Mouse (Mus musculus): Measurements from ENCODE around the gene Zbtb22. TPM values are rescaled to one million over a fixed set of nuclear protein-coding genes. Genes with fewer than 3 reads are reported as not detected.

Zbtb22 gene
- polyA plus RNA-seq, 1 experiment from 2014 or later = 9.1 TPM

GRCm38 (mm10) chr17:33926207-33926932 is 10.7 kb downstream of the Zbtb22 start:
- Histone ChIP-seq H3K9ac (ENCODE audit: low read depth, low read length) (no peak overlapping the region), H3K9me3 (replicated peaks; ENCODE audit: control insufficient read depth, low read length) (no peaks in the 10 kb centered on the region), H3K27me3 (ENCODE audit: control insufficient read depth, insufficient read depth, low read depth, low read length) (no peaks in the 10 kb centered on the region), H3K27ac (ENCODE audit: low read length) (no peak overlapping the region), H3K4me2 (ENCODE audit: low read depth, low read length) (no peak overlapping the region), H3K4me3 (ENCODE audit: low read depth, low read length) (no peak overlapping the region), H3K4me1 (ENCODE audit: control insufficient read depth, low read depth, low read length) (peaks cover 32% of the 10 kb centered on the region), H3K36me3 (ENCODE audit: control insufficient read depth, insufficient read depth) (no peaks in the 10 kb centered on the region; the same call in 1 of the 2 replicates)
- ATAC-seq (ENCODE audit: low read depth) = no peak
- 86% methylated on average over 17 of the region's 17 CpGs for WGBS (ENCODE audit: insufficient replicate concordance)

DNA sequence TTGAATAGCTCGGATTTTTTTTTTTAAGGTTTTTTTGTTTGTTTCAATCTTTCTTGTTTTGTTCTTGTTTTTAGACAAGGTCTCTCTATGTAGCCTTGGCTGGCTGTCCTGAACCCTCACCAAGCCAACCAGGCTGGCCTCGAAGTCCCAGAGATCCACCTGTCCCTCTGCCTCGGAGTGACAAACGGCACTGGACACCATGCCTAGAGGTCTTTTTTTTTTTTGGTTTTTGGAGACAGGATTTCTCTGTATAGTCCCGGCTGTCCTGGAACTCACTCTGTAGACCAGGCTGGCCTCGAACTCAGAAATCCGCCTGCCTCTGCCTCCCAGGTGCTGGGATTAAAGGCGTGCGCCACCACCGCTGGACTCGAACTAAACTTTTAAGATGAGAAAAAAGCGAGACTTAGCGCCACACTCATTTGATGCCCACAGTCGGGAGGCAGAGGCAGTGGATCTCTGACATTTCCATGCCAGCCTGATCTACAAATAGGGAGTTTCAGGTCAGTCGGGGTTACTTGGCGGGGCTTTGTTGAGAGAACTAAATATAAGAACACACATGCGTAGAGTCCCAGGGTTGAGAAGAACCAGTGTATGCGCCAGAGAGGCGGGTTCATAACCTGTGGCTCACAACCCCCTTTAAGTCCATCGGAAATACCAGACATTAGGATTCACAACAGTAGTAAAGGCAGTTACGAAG is 12.7 kb downstream of the Zbtb22 start:
- 51% methylated on average over 21 of the region's 21 CpGs for WGBS (ENCODE audit: insufficient replicate concordance)
- Histone ChIP-seq H3K4me1 (ENCODE audit: control insufficient read depth, low read depth, low read length) (peaks cover 37% of the 10 kb centered on the region), H3K36me3 (ENCODE audit: control insufficient read depth, insufficient read depth) (no peaks in the 10 kb centered on the region; the same call in 1 of the 2 replicates), H3K27me3 (ENCODE audit: control insufficient read depth, insufficient read depth, low read depth, low read length) (no peaks in the 10 kb centered on the region), H3K4me3 (ENCODE audit: low read depth, low read length) (peak overlapping the region; percentile 82), H3K27ac (ENCODE audit: low read length) (no peak overlapping the region; the same call in 1 of the 2 replicates), H3K4me2 (ENCODE audit: low read depth, low read length) (peak overlapping the region; percentile 98), H3K9me3 (replicated peaks; ENCODE audit: control insufficient read depth, low read length) (no peaks in the 10 kb centered on the region), H3K9ac (ENCODE audit: low read depth, low read length) (peak overlapping the region; percentile 81)
- ATAC-seq (ENCODE audit: low read depth) = no peak

GRCm38 (mm10) chr17:33929371-33930279 is 13.9 kb downstream of the Zbtb22 start, which contains the start of gene Rgl2:
Rgl2 (plus strand) TSS chr17:33929543.
- Histone ChIP-seq H3K36me3 (ENCODE audit: control insufficient read depth, insufficient read depth) (no peaks in the 10 kb centered on the region; the same call in 1 of the 2 replicates), H3K27ac (ENCODE audit: low read length) (peak within 1 kb of the TSS; percentile 95), H3K4me2 (ENCODE audit: low read depth, low read length) (peak within 1 kb of the TSS; percentile 98), H3K4me1 (ENCODE audit: control insufficient read depth, low read depth, low read length) (peaks cover 30% of the 10 kb centered on the region), H3K9ac (ENCODE audit: low read depth, low read length) (peak within 1 kb of the TSS; percentile 81), H3K27me3 (ENCODE audit: control insufficient read depth, insufficient read depth, low read depth, low read length) (no peaks in the 10 kb centered on the region), H3K4me3 (ENCODE audit: low read depth, low read length) (peak within 1 kb of the TSS; percentile 82), H3K9me3 (replicated peaks; ENCODE audit: control insufficient read depth, low read length) (no peaks in the 10 kb centered on the region)
- under 1% methylated on average over 77 of the region's 80 CpGs for WGBS (ENCODE audit: insufficient replicate concordance)
- peak; percentile 86 for ATAC-seq (ENCODE audit: low read depth)

DNA sequence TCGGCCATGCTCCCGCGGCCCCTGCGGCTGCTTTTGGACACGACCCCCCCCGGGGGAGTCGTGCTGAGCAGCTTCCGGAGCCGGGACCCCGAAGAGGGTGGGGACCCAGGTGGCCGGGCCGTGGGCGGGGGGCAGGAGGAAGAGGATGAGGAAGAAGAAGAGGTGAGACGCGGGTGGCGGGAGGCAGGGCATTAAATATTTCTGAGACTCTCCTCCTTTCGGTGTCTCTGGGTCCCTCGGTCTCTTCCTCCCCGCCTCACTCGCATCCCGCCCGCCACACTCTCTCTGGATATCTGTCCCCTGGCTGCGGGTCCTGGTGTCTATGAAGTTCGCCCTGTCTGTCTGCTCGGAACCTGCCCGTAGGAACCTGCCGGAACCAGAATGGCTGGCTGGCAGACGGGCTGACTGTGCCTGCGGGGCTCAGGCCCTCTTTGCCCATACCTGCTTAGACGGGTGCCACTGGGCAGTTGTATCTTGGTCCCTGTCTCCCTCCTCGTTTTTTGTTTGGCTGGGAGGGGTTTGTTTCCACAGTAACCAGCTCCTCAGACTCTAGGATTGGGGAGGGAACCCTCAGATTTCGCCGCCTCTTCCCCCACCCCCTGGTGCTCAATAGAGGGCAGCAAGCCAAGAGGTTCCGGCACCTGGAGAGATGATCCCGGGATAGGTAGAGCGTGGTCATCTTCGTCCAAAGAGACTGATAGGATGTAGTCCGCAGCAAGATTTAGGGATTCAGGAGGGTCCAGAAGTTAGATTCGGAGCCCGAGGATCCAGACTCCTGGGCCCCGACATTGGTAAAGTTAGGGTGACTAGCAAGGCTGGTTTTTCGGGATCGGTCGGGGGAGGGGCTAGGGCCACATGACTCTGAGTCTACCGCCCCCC is 14.8 kb downstream of the Zbtb22 start:
- Histone ChIP-seq H3K4me3 (ENCODE audit: low read depth, low read length) (peak overlapping the region; percentile 82), H3K4me2 (ENCODE audit: low read depth, low read length) (peak overlapping the region; percentile 98), H3K9ac (ENCODE audit: low read depth, low read length) (peak overlapping the region; percentile 81), H3K4me1 (ENCODE audit: control insufficient read depth, low read depth, low read length) (peaks cover 30% of the 10 kb centered on the region), H3K27me3 (ENCODE audit: control insufficient read depth, insufficient read depth, low read depth, low read length) (no peaks in the 10 kb centered on the region), H3K27ac (ENCODE audit: low read length) (peak overlapping the region; percentile 95), H3K36me3 (ENCODE audit: control insufficient read depth, insufficient read depth) (no peaks in the 10 kb centered on the region; the same call in 1 of the 2 replicates), H3K9me3 (replicated peaks; ENCODE audit: control insufficient read depth, low read length) (no peaks in the 10 kb centered on the region)
- ATAC-seq (ENCODE audit: low read depth) = 0 out of 2 replicates have a peak, but pooled peaks have one; percentile 5
- under 1% methylated on average over 45 of the region's 45 CpGs for WGBS (ENCODE audit: insufficient replicate concordance)

- 44% methylated on average over 18 of the region's 18 CpGs for WGBS (ENCODE audit: insufficient replicate concordance)
- Histone ChIP-seq H3K4me2 (ENCODE audit: low read depth, low read length) (peak overlapping the region; percentile 98), H3K27ac (ENCODE audit: low read length) (0 out of 2 replicates have a peak overlapping the region, but pooled peaks have one; percentile 17), H3K4me3 (ENCODE audit: low read depth, low read length) (peak overlapping the region; percentile 82), H3K36me3 (ENCODE audit: control insufficient read depth, insufficient read depth) (no peaks in the 10 kb centered on the region), H3K4me1 (ENCODE audit: control insufficient read depth, low read depth, low read length) (peaks cover 30% of the 10 kb centered on the region), H3K27me3 (ENCODE audit: control insufficient read depth, insufficient read depth, low read depth, low read length) (no peaks in the 10 kb centered on the region), H3K9me3 (replicated peaks; ENCODE audit: control insufficient read depth, low read length) (no peaks in the 10 kb centered on the region), H3K9ac (ENCODE audit: low read depth, low read length) (peak overlapping the region; percentile 81)
- ATAC-seq (ENCODE audit: low read depth) = no peak
Observed at GRCm38 (mm10) chr17:33931159-33931866, 15.6 kb downstream of the Zbtb22 start.

- ATAC-seq (ENCODE audit: low read depth) = no peak
- peaks cover 30% of the 10 kb centered on the region for H3K4me1 ChIP-seq (ENCODE audit: control insufficient read depth, low read depth, low read length)
- no peak overlapping the region for H3K4me2 ChIP-seq (ENCODE audit: low read depth, low read length)
- WGBS (ENCODE audit: insufficient replicate concordance) = 87% methylated on average over 11 of the region's 11 CpGs
- H3K27me3 ChIP-seq (ENCODE audit: control insufficient read depth, insufficient read depth, low read depth, low read length) = no peaks in the 10 kb centered on the region
- H3K9me3 ChIP-seq (replicated peaks; ENCODE audit: control insufficient read depth, low read length) = no peaks in the 10 kb centered on the region
- peaks cover 3% of the 10 kb centered on the region; the same call in 1 of the 2 replicates for H3K36me3 ChIP-seq (ENCODE audit: control insufficient read depth, insufficient read depth)
- no peak overlapping the region for H3K27ac ChIP-seq (ENCODE audit: low read length)
- no peak overlapping the region for H3K4me3 ChIP-seq (ENCODE audit: low read depth, low read length)
- no peak overlapping the region for H3K9ac ChIP-seq (ENCODE audit: low read depth, low read length)
Observed at GRCm38 (mm10) chr17:33931947-33932346, 16.2 kb downstream of the Zbtb22 start.

- peaks cover 6% of the 10 kb centered on the region; the same call in 1 of the 2 replicates for H3K36me3 ChIP-seq (ENCODE audit: control insufficient read depth, insufficient read depth)
- WGBS (ENCODE audit: insufficient replicate concordance) = 76% methylated on average over 14 of the region's 14 CpGs
Observed at GRCm38 (mm10) chr17:33932448-33932847, 16.7 kb downstream of the Zbtb22 start.

More at GRCm38 (mm10) chr17:33932448-33932847, 16.7 kb downstream of the Zbtb22 start:
- Histone ChIP-seq H3K27me3 (ENCODE audit: control insufficient read depth, insufficient read depth, low read depth, low read length) (no peaks in the 10 kb centered on the region), H3K4me3 (ENCODE audit: low read depth, low read length) (no peak overlapping the region), H3K27ac (ENCODE audit: low read length) (no peak overlapping the region), H3K4me2 (ENCODE audit: low read depth, low read length) (no peak overlapping the region), H3K9me3 (replicated peaks; ENCODE audit: control insufficient read depth, low read length) (no peaks in the 10 kb centered on the region), H3K9ac (ENCODE audit: low read depth, low read length) (no peak overlapping the region), H3K4me1 (ENCODE audit: control insufficient read depth, low read depth, low read length) (peaks cover 30% of the 10 kb centered on the region)
- no peak for ATAC-seq (ENCODE audit: low read depth)

All from liver, embryonic 16.5 days (tissue).